Mouse (Mus musculus) hindbrain, embryonic 16.5 days (tissue): ENCODE results near the gene Zfp512b. TPM values are rescaled to one million over a fixed set of nuclear protein-coding genes. Genes with fewer than 3 reads are reported as not detected.

Source experiments
- ATAC-seq: fragments of 200-750 bp; cut with Nextera tagmentation; 2 replicates; pipeline ENCODE4 v1.8.0; 2017; ENCODE audit warnings: moderate TSS enrichment, moderate library complexity
- H3K27ac ChIP-seq: fragments of 300-500 bp; sonication (generic); 2 replicates; pipeline ENCODE4 v1.5.1; 2014; ENCODE audit warnings: low read depth, mild to moderate bottlenecking, control low read depth, low read length, moderate library complexity
- H3K27me3 ChIP-seq: fragments of 300-500 bp; sonication (generic); replicated peaks from 2 replicates; pipeline ENCODE4 v1.6.1; 2014; ENCODE audit warnings: low read length; ENCODE audit not compliant: control insufficient read depth, insufficient read depth
- H3K36me3 ChIP-seq: fragments of 300-500 bp; sonication (generic); 2 replicates; pipeline ENCODE4 v1.6.1; 2014; ENCODE audit warnings: mild to moderate bottlenecking, low read length, moderate library complexity, mixed read lengths; ENCODE audit not compliant: control insufficient read depth, insufficient read depth
- H3K4me1 ChIP-seq: fragments of 300-500 bp; sonication (generic); 2 replicates; pipeline ENCODE4 v1.6.1; 2014; ENCODE audit warnings: low read depth, low read length; ENCODE audit not compliant: control insufficient read depth, insufficient read depth
- H3K4me2 ChIP-seq: fragments of 300-500 bp; sonication (generic); 2 replicates; pipeline ENCODE4 v1.6.1; 2014; ENCODE audit warnings: mild to moderate bottlenecking, low read length, control low read depth, moderate library complexity
- H3K4me3 ChIP-seq: fragments of 300-500 bp; sonication (generic); 2 replicates; pipeline ENCODE4 v1.5.1; 2014; ENCODE audit warnings: mild to moderate bottlenecking, low read length, control low read depth, moderate library complexity
- H3K9ac ChIP-seq: fragments of 300-500 bp; sonication (generic); 2 replicates; pipeline ENCODE4 v1.6.1; 2014; ENCODE audit warnings: low read depth, mild to moderate bottlenecking, control low read depth, low read length, moderate library complexity
- H3K9me3 ChIP-seq: fragments of 300-500 bp; sonication (generic); 2 replicates; pipeline ENCODE4 v1.6.1; 2014; ENCODE audit warnings: mild to moderate bottlenecking, low read length, moderate library complexity; ENCODE audit not compliant: control insufficient read depth
- WGBS: fragments of 180-500 bp; shearing (Covaris S2); extraction: QIAGEN DNeasy Blood & Tissue Kit; methylation state at CpG from one replicate; pipeline ENCODE4 v1.1.7; 2014; 5-methylcytosine and 5-hydroxymethylcytosine counted together
- polyA plus RNA-seq: library from polyadenylated mRNA; unstranded; fragments of >200 nt; fragmentation: Nextera tagmentation; extraction: Ambion mirVana; gene quantifications from 2 replicates; pipeline ENCODE4 v1.2.1, GENCODE M21; 2015

Zfp512b gene
- polyA plus RNA-seq, 1 experiment from 2014 or later, result 44.9 TPM

GRCm38 (mm10) chr2:181584411-181584942 is 8.1 kb downstream of the Zfp512b start, which contains the start of gene Uckl1:
Gene Uckl1 (minus strand): TSS chr2:181584892.
- Histone ChIP-seq H3K36me3 (peaks cover 45% of the 10 kb centered on the region), H3K4me1 (peaks cover 17% of the 10 kb centered on the region), H3K4me3 (no peak within 1 kb of the TSS), H3K9me3 (no peaks in the 10 kb centered on the region), H3K9ac (no peak within 1 kb of the TSS), H3K4me2 (no peak within 1 kb of the TSS), H3K27ac (no peak within 1 kb of the TSS), H3K27me3 (no peaks in the 10 kb centered on the region)
- no peak for ATAC-seq
- 83% methylated on average over 4 of the region's 4 CpGs for WGBS

DNA sequence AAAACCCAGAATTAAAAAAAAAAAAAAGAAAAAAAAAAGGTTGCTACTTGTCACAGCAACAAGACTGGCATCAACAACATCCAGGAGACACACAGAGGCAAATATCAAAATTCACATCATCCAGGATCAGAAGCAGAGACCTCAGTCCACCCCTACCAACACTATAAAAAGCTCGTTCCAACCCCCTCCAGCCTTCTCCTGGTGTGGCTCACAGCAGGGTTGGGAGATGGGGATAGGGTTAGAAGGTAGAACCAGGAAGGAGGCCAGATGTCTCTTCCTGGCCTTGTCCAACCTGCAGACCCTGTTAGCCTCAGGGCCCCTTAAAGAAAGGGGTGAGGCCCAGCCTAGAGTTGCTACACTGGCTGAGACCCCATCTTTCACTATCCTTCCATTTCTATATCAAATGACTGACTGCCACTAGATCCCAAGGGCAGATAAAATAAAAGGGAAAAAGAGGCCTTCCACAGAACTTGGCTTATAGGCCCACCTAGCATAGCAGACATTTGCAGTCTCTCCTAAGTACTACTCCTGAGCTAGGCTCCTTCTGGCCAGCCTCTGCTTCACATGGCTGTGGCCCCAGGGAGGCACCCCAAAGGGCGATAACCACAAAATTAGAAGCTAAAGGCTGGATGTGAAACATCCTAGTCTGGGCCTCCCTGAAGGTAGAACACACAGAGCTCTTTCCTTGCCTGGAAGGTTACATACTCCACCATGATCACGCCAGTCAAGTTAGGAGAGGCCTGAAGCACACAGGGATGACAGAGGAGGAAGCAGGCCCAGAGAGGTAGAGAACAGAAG is 8.9 kb downstream of the Zfp512b start:
- no peak overlapping the region for H3K27ac ChIP-seq
- peaks cover 37% of the 10 kb centered on the region for H3K36me3 ChIP-seq
- no peak overlapping the region for H3K4me2 ChIP-seq
- H3K9ac ChIP-seq, result no peak overlapping the region
- ATAC-seq, result no peak
- H3K4me1 ChIP-seq, result peaks cover 17% of the 10 kb centered on the region
- WGBS, result 92% methylated on average over 3 of the region's 3 CpGs
- H3K9me3 ChIP-seq, result no peaks in the 10 kb centered on the region
- H3K27me3 ChIP-seq, result no peaks in the 10 kb centered on the region
- no peak overlapping the region for H3K4me3 ChIP-seq

DNA sequence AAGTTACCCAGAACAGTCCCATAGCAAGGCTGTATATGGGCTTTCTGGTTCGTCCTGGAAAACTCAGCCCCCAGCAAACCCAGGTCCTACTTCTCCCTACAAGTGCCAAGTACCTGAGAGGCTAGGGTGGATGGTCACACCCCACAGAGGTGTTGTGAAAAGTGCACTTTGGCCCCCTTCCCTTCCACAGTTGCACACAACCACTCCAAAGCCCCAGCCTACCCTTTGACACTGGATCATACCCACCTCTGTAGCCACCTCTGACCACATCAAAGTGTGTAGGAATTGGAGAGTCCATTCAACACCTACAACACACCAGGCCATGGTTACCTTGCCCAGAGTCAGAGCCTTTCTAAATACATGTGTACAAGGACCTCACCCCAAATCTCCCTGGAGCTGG is 9.7 kb downstream of the Zfp512b start:
- WGBS, result 95% methylated on average over 1 of the region's 1 CpGs
- Histone ChIP-seq H3K4me3 (no peak overlapping the region), H3K9ac (no peak overlapping the region), H3K9me3 (no peaks in the 10 kb centered on the region), H3K4me2 (no peak overlapping the region), H3K4me1 (peaks cover 20% of the 10 kb centered on the region), H3K27me3 (no peaks in the 10 kb centered on the region), H3K36me3 (peaks cover 32% of the 10 kb centered on the region), H3K27ac (no peak overlapping the region)
- no peak for ATAC-seq

GRCm38 (mm10) chr2:181582358-181582757 is 10.2 kb downstream of the Zfp512b start:
- H3K4me3 ChIP-seq, result no peak overlapping the region
- no peaks in the 10 kb centered on the region for H3K27me3 ChIP-seq
- H3K9me3 ChIP-seq, result no peaks in the 10 kb centered on the region
- peak; percentile 5; the same call in 1 of the 2 replicates for ATAC-seq
- H3K4me2 ChIP-seq, result peak overlapping the region; percentile 96
- peaks cover 22% of the 10 kb centered on the region for H3K4me1 ChIP-seq
- 83% methylated on average over 2 of the region's 2 CpGs for WGBS
- H3K27ac ChIP-seq, result peak overlapping the region; percentile 91
- peaks cover 28% of the 10 kb centered on the region for H3K36me3 ChIP-seq
- no peak overlapping the region; the same call in 1 of the 2 replicates for H3K9ac ChIP-seq

- H3K9me3 ChIP-seq, result no peaks in the 10 kb centered on the region
Observed at GRCm38 (mm10) chr2:181581402-181582120, 11.0 kb downstream of the Zfp512b start.

GRCm38 (mm10) chr2:181581016-181581401 is 11.6 kb downstream of the Zfp512b start:
- under 1% methylated on average over 11 of the region's 11 CpGs for WGBS
- no peaks in the 10 kb centered on the region for H3K9me3 ChIP-seq

More at GRCm38 (mm10) chr2:181581402-181582120, 11.0 kb downstream of the Zfp512b start:
- H3K4me3 ChIP-seq, result peak overlapping the region; percentile 70
- H3K4me2 ChIP-seq, result peak overlapping the region; percentile 96
- peak overlapping the region; percentile 91 for H3K27ac ChIP-seq
- H3K27me3 ChIP-seq, result no peaks in the 10 kb centered on the region
- peak; percentile 76 for ATAC-seq
- H3K4me1 ChIP-seq, result peaks cover 24% of the 10 kb centered on the region
- peak overlapping the region; percentile 91 for H3K9ac ChIP-seq
- under 1% methylated on average over 49 of the region's 49 CpGs for WGBS
- peaks cover 21% of the 10 kb centered on the region for H3K36me3 ChIP-seq

DNA sequence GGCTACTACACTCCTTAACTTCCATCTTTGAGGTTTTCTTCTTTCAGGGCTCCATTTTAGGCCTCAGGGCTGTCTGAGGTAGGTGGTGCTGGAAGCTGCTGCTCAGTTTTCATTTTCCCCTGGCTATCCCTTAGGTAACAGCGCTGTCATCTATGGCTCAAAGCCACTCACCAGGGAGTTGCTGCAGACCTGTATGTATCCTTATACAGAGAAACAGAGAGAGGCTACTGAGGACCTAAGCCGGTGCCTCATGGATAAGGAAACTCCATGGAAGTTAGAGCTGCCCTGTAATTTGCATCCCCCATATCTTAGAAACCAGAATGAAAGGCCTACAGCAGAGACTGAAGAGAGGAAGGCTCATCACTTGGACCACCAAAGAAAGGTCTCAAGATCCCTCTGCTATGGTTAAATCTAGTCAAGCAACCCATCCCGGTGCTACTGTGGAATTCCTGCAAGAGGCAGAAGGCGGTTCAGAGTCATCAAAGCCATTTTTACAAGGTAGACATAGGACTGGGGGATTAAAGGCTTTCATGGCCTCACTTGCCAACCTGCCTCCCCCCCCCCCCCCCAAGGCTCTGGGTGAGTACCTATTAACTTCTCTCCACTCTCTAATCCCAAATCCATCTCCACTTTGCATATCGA is 12.4 kb downstream of the Zfp512b start:
- no peak for ATAC-seq
- H3K9me3 ChIP-seq, result no peaks in the 10 kb centered on the region
- WGBS, result 76% methylated on average over 5 of the region's 5 CpGs
- peaks cover 14% of the 10 kb centered on the region for H3K36me3 ChIP-seq
- H3K27ac ChIP-seq, result no peak overlapping the region
- H3K4me1 ChIP-seq, result peaks cover 24% of the 10 kb centered on the region
- H3K4me3 ChIP-seq, result peak overlapping the region; percentile 70
- peak overlapping the region; percentile 91 for H3K9ac ChIP-seq
- H3K27me3 ChIP-seq, result no peaks in the 10 kb centered on the region
- H3K4me2 ChIP-seq, result peak overlapping the region; percentile 96

More at GRCm38 (mm10) chr2:181581016-181581401, 11.6 kb downstream of the Zfp512b start:
- Histone ChIP-seq H3K4me2 (peak overlapping the region; percentile 96), H3K4me1 (peaks cover 24% of the 10 kb centered on the region), H3K36me3 (peaks cover 16% of the 10 kb centered on the region), H3K4me3 (peak overlapping the region; percentile 70), H3K27me3 (no peaks in the 10 kb centered on the region), H3K27ac (peak overlapping the region; percentile 91), H3K9ac (peak overlapping the region; percentile 91)
- peak; percentile 79 for ATAC-seq

GRCm38 (mm10) chr2:181579681-181580080 is 12.9 kb downstream of the Zfp512b start:
- 100% methylated on average over 1 of the region's 1 CpGs for WGBS
- Histone ChIP-seq H3K4me1 (peaks cover 24% of the 10 kb centered on the region), H3K27ac (no peak overlapping the region), H3K9me3 (no peaks in the 10 kb centered on the region), H3K9ac (no peak overlapping the region), H3K4me2 (no peak overlapping the region), H3K4me3 (no peak overlapping the region), H3K36me3 (peaks cover 12% of the 10 kb centered on the region; the same call in 1 of the 2 replicates), H3K27me3 (no peaks in the 10 kb centered on the region)
- no peak for ATAC-seq
